ENCODE assay signal across 17 mouse cellular contexts in genomic region chr11:60255639-60256038, GRCm38 (mm10). TPM values are rescaled to one million over a fixed set of nuclear protein-coding genes. Genes with fewer than 3 reads are reported as not detected.
DNase-seq lines count a peak whose midpoint lies in the region; ATAC-seq and TF ChIP-seq lines count a peak whose summit lies in the region.
"Had no signal": no experiment of that assay in that cellular context is flagged by ENCODE, and none has a peak within 500 bp of the region (broad histone marks: within the 10 kb centered on the region; RNA-seq: fewer than 3 reads in every experiment).

No protein-coding gene starts in this region.

- DNase-seq in cerebellum, adult 2 months, result no peak
- DNase-seq in cerebellum, postnatal 36 days, result no peak
- no peak for DNase-seq in heart, adult 11 months
- DNase-seq in kidney, postnatal 14 days, result no peak
- DNase-seq in neural tube, embryonic 10.5 days (ENCODE audit: extremely low spot score, low spot score), result no peak
- DNase-seq: adrenal gland, adult 8-10 months; gastrocnemius, postnatal 25 days; liver, embryonic 13.5 days; right cerebral cortex, postnatal 25 days; thymus, adult 18-20 months; thymus, postnatal 4 days had no signal

- H3K9me3 ChIP-seq in heart, embryonic 13.5 days, result no peaks in the 10 kb centered on the region
- no peaks in the 10 kb centered on the region for H3K9me3 ChIP-seq in kidney, embryonic 15.5 days (replicated peaks)
- no peaks in the 10 kb centered on the region for H3K9me3 ChIP-seq in neural tube, embryonic 15.5 days (replicated peaks)
- H3K9me3 ChIP-seq: limb, embryonic 13.5 days; liver, embryonic 13.5 days had no signal

- H3K4me1 ChIP-seq in cerebellum, adult 2 months (ENCODE audit: control insufficient read depth, insufficient read depth, low read length), result peaks cover 41% of the 10 kb centered on the region
- H3K4me1 ChIP-seq in heart, embryonic 13.5 days, result peaks cover 68% of the 10 kb centered on the region
- H3K4me1 ChIP-seq in kidney, embryonic 15.5 days, result peaks cover 11% of the 10 kb centered on the region
- H3K4me1 ChIP-seq in neural tube, embryonic 15.5 days, result peaks cover 18% of the 10 kb centered on the region
- H3K4me1 ChIP-seq: liver, embryonic 13.5 days had no signal

- H3K27ac ChIP-seq in cerebellum, adult 2 months (ENCODE audit: insufficient read depth, low read length), result peak overlapping the region; percentile 67; the same call in 1 of the 2 replicates
- no peak overlapping the region for H3K27ac ChIP-seq in heart, embryonic 13.5 days (replicated peaks)
- H3K27ac ChIP-seq in kidney, embryonic 15.5 days, result 0 out of 2 replicates have a peak overlapping the region, but pooled peaks have one; percentile 42
- H3K27ac ChIP-seq in neural tube, embryonic 15.5 days (replicated peaks), result 0 out of 2 replicates have a peak overlapping the region, but pooled peaks have one; percentile 6
- H3K27ac ChIP-seq: limb, embryonic 13.5 days; liver, embryonic 13.5 days had no signal

- no peaks in the 10 kb centered on the region for H3K27me3 ChIP-seq in cerebellum, adult 2 months (ENCODE audit: control insufficient read depth, insufficient read depth, low read length)
- H3K27me3 ChIP-seq in heart, embryonic 13.5 days (replicated peaks), result no peaks in the 10 kb centered on the region
- no peaks in the 10 kb centered on the region for H3K27me3 ChIP-seq in kidney, embryonic 15.5 days
- no peaks in the 10 kb centered on the region for H3K27me3 ChIP-seq in neural tube, embryonic 15.5 days (replicated peaks)
- H3K27me3 ChIP-seq: limb, embryonic 13.5 days; liver, embryonic 13.5 days had no signal

- ATAC-seq in heart, embryonic 13.5 days (ENCODE audit: extremely low read depth, insufficient number of reproducible peaks, low FRiP score, low TSS enrichment), result no peak
- ATAC-seq in kidney, embryonic 15.5 days (replicated peaks; ENCODE audit: low FRiP score), result no peak
- ATAC-seq in neural tube, embryonic 15.5 days (ENCODE audit: low FRiP score), result no peak

- peaks cover 38% of the 10 kb centered on the region for H3K36me3 ChIP-seq in heart, embryonic 13.5 days
- peaks cover 31% of the 10 kb centered on the region for H3K36me3 ChIP-seq in kidney, embryonic 15.5 days
- H3K36me3 ChIP-seq in neural tube, embryonic 15.5 days, result peaks cover 16% of the 10 kb centered on the region

- H3K4me2 ChIP-seq in heart, embryonic 13.5 days, result no peak overlapping the region
- H3K4me2 ChIP-seq in kidney, embryonic 15.5 days, result no peak overlapping the region
- H3K4me2 ChIP-seq in neural tube, embryonic 15.5 days, result no peak overlapping the region
- H3K4me2 ChIP-seq: limb, embryonic 13.5 days; liver, embryonic 13.5 days; lung, embryonic 14.5 days had no signal

- H3K4me3 ChIP-seq in cerebellum, adult 2 months (replicated peaks; ENCODE audit: insufficient read depth, low read depth, low read length), result no peak overlapping the region
- no peak overlapping the region for H3K4me3 ChIP-seq in heart, embryonic 13.5 days
- H3K4me3 ChIP-seq in kidney, embryonic 15.5 days (replicated peaks), result no peak overlapping the region
- no peak overlapping the region for H3K4me3 ChIP-seq in neural tube, embryonic 15.5 days (replicated peaks)
- H3K4me3 ChIP-seq: erythroblast, embryonic 14.5 days; limb, embryonic 13.5 days; liver, embryonic 13.5 days had no signal

- no peak for TF ChIP-seq CTCF in cerebellum, adult 2 months (IDR thresholded peaks at IDR 0.05; ENCODE audit: borderline replicate concordance, insufficient read depth, low read depth, low read length)

- TF ChIP-seq POLR2A in cerebellum, adult 2 months (IDR thresholded peaks at IDR 0.05; ENCODE audit: borderline replicate concordance, insufficient read depth, low read length), result no peak

- 0 out of 2 replicates have a peak overlapping the region, but pooled peaks have one; percentile 5 for H3K9ac ChIP-seq in heart, embryonic 13.5 days
- H3K9ac ChIP-seq in kidney, embryonic 15.5 days, result no peak overlapping the region
- no peak overlapping the region for H3K9ac ChIP-seq in neural tube, embryonic 15.5 days (replicated peaks)
- H3K9ac ChIP-seq: limb, embryonic 13.5 days; liver, embryonic 13.5 days; lung, embryonic 14.5 days had no signal

- WGBS in cerebellum, adult 2 months, result 42% methylated on average over 3 of the region's 3 CpGs
- WGBS in heart, embryonic 13.5 days, result 80% methylated on average over 3 of the region's 3 CpGs
- 77% methylated on average over 3 of the region's 3 CpGs for WGBS in kidney, embryonic 15.5 days
- WGBS in neural tube, embryonic 15.5 days, result 68% methylated on average over 3 of the region's 3 CpGs

RNA-seq across cellular contexts. Expression of gene Srebf1, which starts 33.3 kb away (rescaled TPM):
- polyA plus RNA-seq in cerebellum, adult 2 months (2012; rRNA removed), result 56.1 and 66.3 TPM in 2 replicates
- polyA plus RNA-seq in heart, embryonic 13.5 days (2015; fragmentation: Nextera tagmentation; extraction: Ambion mirVana), result 34.4 and 41.8 TPM in 2 replicates
- polyA plus RNA-seq in kidney, embryonic 15.5 days (2015; fragmentation: Nextera tagmentation; extraction: Ambion mirVana), result 56.3 and 60.0 TPM in 2 replicates
- polyA plus RNA-seq in neural tube, embryonic 15.5 days (2015; fragmentation: Nextera tagmentation; extraction: Ambion mirVana), result 44.2 and 50.0 TPM in 2 replicates
